Mouse (Mus musculus): ENCODE measurements around the gene Ank3. TPM values are rescaled to one million over a fixed set of nuclear protein-coding genes. Genes with fewer than 3 reads are reported as not detected.

Gene Ank3
- total RNA-seq, 2 experiments from 2014 or later, result 0.05 TPM; not detected in 1

GRCm38 (mm10) chr10:69698699-69699098 is 300.1 kb downstream of the Ank3 start:
- no peak for ATAC-seq (replicated peaks; ENCODE audit: poor library complexity, severe bottlenecking)

GRCm38 (mm10) chr10:69701226-69701625 is 302.7 kb downstream of the Ank3 start:
- ATAC-seq (replicated peaks; ENCODE audit: poor library complexity, severe bottlenecking), result no peak

GRCm38 (mm10) chr10:69705806-69706768 is 307.5 kb downstream of the Ank3 start:
- ATAC-seq (replicated peaks; ENCODE audit: poor library complexity, severe bottlenecking), result no peak

GRCm38 (mm10) chr10:69706851-69707788 is 308.5 kb downstream of the Ank3 start:
- no peak for ATAC-seq (replicated peaks; ENCODE audit: poor library complexity, severe bottlenecking)

- no peak for ATAC-seq (replicated peaks; ENCODE audit: poor library complexity, severe bottlenecking)
Observed at GRCm38 (mm10) chr10:69707844-69708550, 309.4 kb downstream of the Ank3 start.

GRCm38 (mm10) chr10:69709631-69710030 is 311.1 kb downstream of the Ank3 start:
- ATAC-seq (replicated peaks; ENCODE audit: poor library complexity, severe bottlenecking), result no peak

GRCm38 (mm10) chr10:69710802-69711201 is 312.2 kb downstream of the Ank3 start:
- no peak for ATAC-seq (replicated peaks; ENCODE audit: poor library complexity, severe bottlenecking)

- no peak for ATAC-seq (replicated peaks; ENCODE audit: poor library complexity, severe bottlenecking)
Observed at GRCm38 (mm10) chr10:69716907-69717306, 318.3 kb downstream of the Ank3 start.

GRCm38 (mm10) chr10:69719421-69719820 is 320.8 kb downstream of the Ank3 start:
- ATAC-seq (replicated peaks; ENCODE audit: poor library complexity, severe bottlenecking), result no peak

GRCm38 (mm10) chr10:69719901-69720415 is 321.4 kb downstream of the Ank3 start:
- no peak for ATAC-seq (replicated peaks; ENCODE audit: poor library complexity, severe bottlenecking)

GRCm38 (mm10) chr10:69720452-69720851 is 321.9 kb downstream of the Ank3 start:
- no peak for ATAC-seq (replicated peaks; ENCODE audit: poor library complexity, severe bottlenecking)

GRCm38 (mm10) chr10:69720899-69721490 is 322.4 kb downstream of the Ank3 start:
- ATAC-seq (replicated peaks; ENCODE audit: poor library complexity, severe bottlenecking), result no peak

GRCm38 (mm10) chr10:69724159-69724558 is 325.6 kb downstream of the Ank3 start:
- ATAC-seq (replicated peaks; ENCODE audit: poor library complexity, severe bottlenecking), result no peak

- ATAC-seq (replicated peaks; ENCODE audit: poor library complexity, severe bottlenecking), result no peak
Observed at GRCm38 (mm10) chr10:69725078-69725477, 326.5 kb downstream of the Ank3 start.

- ATAC-seq (replicated peaks; ENCODE audit: poor library complexity, severe bottlenecking), result no peak
Observed at GRCm38 (mm10) chr10:69726265-69726664, 327.7 kb downstream of the Ank3 start.

GRCm38 (mm10) chr10:69726806-69727205 is 328.2 kb downstream of the Ank3 start:
- no peak for ATAC-seq (replicated peaks; ENCODE audit: poor library complexity, severe bottlenecking)

GRCm38 (mm10) chr10:69728876-69729275 is 330.3 kb downstream of the Ank3 start:
- no peak for ATAC-seq (replicated peaks; ENCODE audit: poor library complexity, severe bottlenecking)

- no peak for ATAC-seq (replicated peaks; ENCODE audit: poor library complexity, severe bottlenecking)
Observed at GRCm38 (mm10) chr10:69730351-69730871, 331.8 kb downstream of the Ank3 start.

- ATAC-seq (replicated peaks; ENCODE audit: poor library complexity, severe bottlenecking), result no peak
Observed at GRCm38 (mm10) chr10:69731341-69731740, 332.8 kb downstream of the Ank3 start.
